Mouse (Mus musculus) neural tube, embryonic 11.5 days (tissue): ENCODE measurements around the gene Sipa1l3. TPM values are rescaled to one million over a fixed set of nuclear protein-coding genes. Genes with fewer than 3 reads are reported as not detected.

Experiments
- ATAC-seq: fragments of 200-750 bp; cut with Nextera tagmentation; 2 replicates; pipeline ENCODE4 v1.8.0; 2017; ENCODE audit warnings: moderate number of reproducible peaks, mild to moderate bottlenecking, moderate TSS enrichment, moderate library complexity; ENCODE audit not compliant: insufficient read depth, low FRiP score, low TSS enrichment
- DNase-seq: peaks from one replicate; pipeline ENCODE4 v3.0.0-alpha.2; 2015; ENCODE audit warnings: low spot score
- H3K27ac ChIP-seq: fragments of 300-500 bp; sonication (generic); 2 replicates; pipeline ENCODE4 v1.5.1; 2014; ENCODE audit warnings: low read depth, mild to moderate bottlenecking, low read length
- H3K27me3 ChIP-seq: fragments of 300-500 bp; sonication (generic); 2 replicates; pipeline ENCODE4 v1.6.1; 2014; ENCODE audit warnings: mild to moderate bottlenecking, low read length, mixed read lengths; ENCODE audit not compliant: control insufficient read depth, insufficient read depth
- H3K36me3 ChIP-seq: fragments of 300-500 bp; sonication (generic); 2 replicates; pipeline ENCODE4 v1.6.1; 2014; ENCODE audit warnings: mild to moderate bottlenecking, low read length, moderate library complexity, mixed read lengths; ENCODE audit not compliant: control insufficient read depth, insufficient read depth
- H3K4me1 ChIP-seq: fragments of 300-500 bp; sonication (generic); 2 replicates; pipeline ENCODE4 v1.6.1; 2014; ENCODE audit warnings: low read length, mixed read lengths; ENCODE audit not compliant: control insufficient read depth, insufficient read depth
- H3K4me2 ChIP-seq: fragments of 300-500 bp; sonication (generic); 2 replicates; pipeline ENCODE4 v1.6.1; 2014; ENCODE audit warnings: low read depth, mild to moderate bottlenecking, moderate library complexity
- H3K4me3 ChIP-seq: fragments of 300-500 bp; sonication (generic); 2 replicates; pipeline ENCODE4 v1.5.1; 2014; ENCODE audit warnings: low read depth, low read length
- H3K9ac ChIP-seq: fragments of 300-500 bp; sonication (generic); 2 replicates; pipeline ENCODE4 v1.6.1; 2014; ENCODE audit warnings: mild to moderate bottlenecking, low read length
- H3K9me3 ChIP-seq: fragments of 300-500 bp; sonication (generic); 2 replicates; pipeline ENCODE4 v1.6.1; 2016; ENCODE audit warnings: low read length; ENCODE audit not compliant: control insufficient read depth
- WGBS: fragments of 180-500 bp; shearing (Covaris S2); extraction: QIAGEN DNeasy Blood & Tissue Kit; methylation state at CpG from one replicate; pipeline ENCODE4 v1.1.7; 2014; 5-methylcytosine and 5-hydroxymethylcytosine counted together
- polyA plus RNA-seq: library from polyadenylated mRNA; unstranded; fragments of >200 nt; fragmentation: Nextera tagmentation; extraction: Ambion mirVana; gene quantifications from 2 replicates; pipeline ENCODE4 v1.2.1, GENCODE M21; 2014

The Sipa1l3 gene
- polyA plus RNA-seq, 1 experiment from 2014 or later: 11.9 TPM

- Histone ChIP-seq H3K27me3 (no peaks in the 10 kb centered on the region), H3K9me3 (no peaks in the 10 kb centered on the region), H3K4me1 (no peaks in the 10 kb centered on the region), H3K36me3 (no peaks in the 10 kb centered on the region), H3K27ac (no peak overlapping the region), H3K4me3 (no peak overlapping the region), H3K9ac (no peak overlapping the region), H3K4me2 (no peak overlapping the region)
- 91% methylated on average over 5 of the region's 5 CpGs for WGBS
- ATAC-seq (no peak), DNase-seq (no peak)
Measured at GRCm38 (mm10) chr7:29462178-29462577, 56.3 kb downstream of the Sipa1l3 start.

DNA sequence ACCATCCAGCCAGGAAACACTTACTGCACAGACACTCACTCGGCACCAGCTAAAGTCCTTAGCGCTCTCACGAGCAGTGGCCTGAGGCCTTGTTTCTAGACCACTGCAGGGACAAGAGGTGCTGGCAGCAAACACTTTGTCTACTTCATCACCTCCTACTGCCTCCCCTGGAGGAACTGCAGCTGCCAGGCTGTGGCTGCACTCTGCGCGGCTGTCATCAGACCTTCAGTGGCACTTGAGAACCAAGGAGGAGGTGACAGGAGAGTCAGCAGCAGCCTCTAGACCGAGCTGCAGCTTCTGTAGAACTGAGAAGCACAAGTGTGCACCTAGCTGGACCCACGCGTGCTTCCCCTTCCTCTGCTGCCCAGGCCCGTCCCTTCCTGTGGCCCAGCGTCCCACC is 56.9 kb downstream of the Sipa1l3 start:
- Histone ChIP-seq H3K27ac (no peak overlapping the region), H3K9me3 (no peaks in the 10 kb centered on the region), H3K4me3 (no peak overlapping the region), H3K4me1 (no peaks in the 10 kb centered on the region), H3K9ac (no peak overlapping the region), H3K4me2 (no peak overlapping the region), H3K27me3 (no peaks in the 10 kb centered on the region), H3K36me3 (no peaks in the 10 kb centered on the region)
- DNase-seq: no peak
- ATAC-seq: no peak
- WGBS: 90% methylated on average over 10 of the region's 10 CpGs

GRCm38 (mm10) chr7:29458889-29459740 is 59.3 kb downstream of the Sipa1l3 start:
- H3K4me2 ChIP-seq: no peak overlapping the region
- H3K9me3 ChIP-seq: no peaks in the 10 kb centered on the region
- no peaks in the 10 kb centered on the region for H3K36me3 ChIP-seq
- no peak overlapping the region for H3K4me3 ChIP-seq
- 86% methylated on average over 14 of the region's 14 CpGs for WGBS
- H3K27ac ChIP-seq: no peak overlapping the region
- no peaks in the 10 kb centered on the region for H3K4me1 ChIP-seq
- no peaks in the 10 kb centered on the region for H3K27me3 ChIP-seq
- no peak for DNase-seq
- no peak for ATAC-seq
- no peak overlapping the region for H3K9ac ChIP-seq

GRCm38 (mm10) chr7:29457772-29458171 is 60.7 kb downstream of the Sipa1l3 start:
- no peaks in the 10 kb centered on the region for H3K27me3 ChIP-seq
- H3K36me3 ChIP-seq: no peaks in the 10 kb centered on the region

GRCm38 (mm10) chr7:29456716-29457115 is 61.7 kb downstream of the Sipa1l3 start:
- no peak for ATAC-seq
- 88% methylated on average over 9 of the region's 9 CpGs for WGBS
- DNase-seq: no peak
- no peak overlapping the region for H3K4me3 ChIP-seq
- H3K4me1 ChIP-seq: peaks cover 19% of the 10 kb centered on the region
- no peaks in the 10 kb centered on the region for H3K36me3 ChIP-seq
- H3K9ac ChIP-seq: no peak overlapping the region
- H3K27me3 ChIP-seq: no peaks in the 10 kb centered on the region
- H3K4me2 ChIP-seq: no peak overlapping the region
- H3K9me3 ChIP-seq: no peaks in the 10 kb centered on the region
- no peak overlapping the region for H3K27ac ChIP-seq

More at GRCm38 (mm10) chr7:29457772-29458171, 60.7 kb downstream of the Sipa1l3 start:
- Histone ChIP-seq H3K9ac (no peak overlapping the region), H3K4me2 (no peak overlapping the region), H3K4me3 (no peak overlapping the region), H3K4me1 (peaks cover 9% of the 10 kb centered on the region), H3K9me3 (no peaks in the 10 kb centered on the region), H3K27ac (no peak overlapping the region)
- 77% methylated on average over 6 of the region's 6 CpGs for WGBS
- DNase-seq: no peak
- no peak for ATAC-seq

- H3K36me3 ChIP-seq: no peaks in the 10 kb centered on the region
- WGBS: 74% methylated on average over 6 of the region's 6 CpGs
- no peak overlapping the region for H3K9ac ChIP-seq
Measured at GRCm38 (mm10) chr7:29455591-29455990, 62.9 kb downstream of the Sipa1l3 start.

DNA sequence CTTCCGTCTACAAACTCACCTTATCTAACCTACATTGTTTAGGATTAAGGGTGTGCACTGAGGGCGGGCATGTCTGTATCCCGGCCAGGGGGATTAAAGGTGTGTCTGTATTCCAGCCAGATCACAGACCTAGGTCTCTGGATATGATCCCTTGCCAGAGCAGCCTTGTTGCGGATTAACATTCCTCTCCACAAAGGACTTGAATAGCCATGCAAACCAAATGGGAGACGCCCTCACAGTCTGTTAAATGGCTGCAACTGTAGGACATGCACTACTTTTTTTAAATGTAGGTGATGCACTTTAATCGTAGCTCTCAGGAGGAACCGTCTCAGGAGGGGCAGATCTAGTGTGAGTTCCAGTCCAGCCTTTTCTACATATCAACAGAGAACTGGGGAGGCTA is 63.5 kb downstream of the Sipa1l3 start:
- no peaks in the 10 kb centered on the region for H3K9me3 ChIP-seq
- H3K9ac ChIP-seq: no peak overlapping the region
- DNase-seq: no peak
- 77% methylated on average over 7 of the region's 7 CpGs for WGBS
- H3K4me1 ChIP-seq: peaks cover 21% of the 10 kb centered on the region
- H3K4me3 ChIP-seq: no peak overlapping the region
- no peak overlapping the region for H3K4me2 ChIP-seq
- no peak overlapping the region for H3K27ac ChIP-seq
- ATAC-seq: no peak
- H3K27me3 ChIP-seq: no peaks in the 10 kb centered on the region
- H3K36me3 ChIP-seq: no peaks in the 10 kb centered on the region

More at GRCm38 (mm10) chr7:29455591-29455990, 62.9 kb downstream of the Sipa1l3 start:
- DNase-seq: no peak
- no peaks in the 10 kb centered on the region for H3K9me3 ChIP-seq
- no peak overlapping the region for H3K4me3 ChIP-seq
- no peak overlapping the region for H3K4me2 ChIP-seq
- peaks cover 21% of the 10 kb centered on the region for H3K4me1 ChIP-seq
- no peaks in the 10 kb centered on the region for H3K27me3 ChIP-seq
- no peak for ATAC-seq
- H3K27ac ChIP-seq: no peak overlapping the region

DNA sequence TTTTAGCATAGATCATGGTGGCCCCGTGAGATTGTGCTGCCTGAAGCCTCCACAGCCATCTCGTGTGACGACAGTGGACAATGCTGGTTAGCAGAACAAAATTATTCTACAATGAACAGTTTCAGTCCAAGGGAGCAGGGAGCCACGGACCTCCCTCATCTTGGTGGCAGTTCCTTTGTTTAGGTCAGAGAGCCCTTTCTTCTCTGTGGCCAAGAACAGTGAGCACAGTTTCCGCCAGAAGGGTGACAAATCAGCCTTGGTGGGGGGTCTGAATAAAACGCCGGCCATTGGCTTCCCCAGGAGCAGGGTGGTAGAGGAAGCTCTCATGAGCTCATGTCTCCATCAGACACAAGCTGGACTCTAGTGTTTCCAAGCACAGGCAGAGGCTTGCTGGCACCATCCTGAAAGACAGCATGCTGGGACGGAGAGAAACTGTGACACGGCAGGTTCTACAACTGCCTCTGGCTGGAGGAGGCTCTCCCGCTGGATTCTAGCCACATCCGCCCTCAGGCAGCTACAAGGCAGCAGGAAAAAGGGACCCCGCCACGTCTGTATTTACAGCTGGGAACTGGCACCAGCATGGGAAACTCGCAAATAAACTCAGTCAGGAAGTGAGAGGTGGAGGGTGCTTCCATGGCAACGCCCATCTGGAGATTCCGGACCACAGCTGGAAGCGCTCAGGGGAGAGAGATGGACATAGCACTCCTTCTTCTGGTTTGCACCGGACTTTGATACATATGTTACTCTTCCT is 65.3 kb downstream of the Sipa1l3 start:
- H3K4me2 ChIP-seq: peak overlapping the region; percentile 19
- DNase-seq: peak; percentile 68
- WGBS: 12% methylated on average over 18 of the region's 18 CpGs
- H3K36me3 ChIP-seq: no peaks in the 10 kb centered on the region
- H3K4me1 ChIP-seq: peaks cover 21% of the 10 kb centered on the region
- H3K4me3 ChIP-seq: no peak overlapping the region
- H3K27me3 ChIP-seq: no peaks in the 10 kb centered on the region
- peak; percentile 65 for ATAC-seq
- H3K27ac ChIP-seq: peak overlapping the region; percentile 73
- no peaks in the 10 kb centered on the region for H3K9me3 ChIP-seq
- no peak overlapping the region for H3K9ac ChIP-seq
